Mouse (Mus musculus): Measurements from ENCODE around the gene Plekhs1.

Plekhs1 gene

GRCm38 (mm10) chr19:56461522-56462101 is at the start of gene Plekhs1:
Gene Plekhs1, plus strand, starts transcription at chr19:56461640.
- no peak for DNase-seq (ENCODE audit: low spot score)

GRCm38 (mm10) chr19:56418404-56418803 is 43.0 kb upstream of the Plekhs1 start:
- DNase-seq (ENCODE audit: low spot score), result no peak

GRCm38 (mm10) chr19:56419452-56419851 is 42.0 kb upstream of the Plekhs1 start:
- DNase-seq (ENCODE audit: low spot score), result no peak

DNA sequence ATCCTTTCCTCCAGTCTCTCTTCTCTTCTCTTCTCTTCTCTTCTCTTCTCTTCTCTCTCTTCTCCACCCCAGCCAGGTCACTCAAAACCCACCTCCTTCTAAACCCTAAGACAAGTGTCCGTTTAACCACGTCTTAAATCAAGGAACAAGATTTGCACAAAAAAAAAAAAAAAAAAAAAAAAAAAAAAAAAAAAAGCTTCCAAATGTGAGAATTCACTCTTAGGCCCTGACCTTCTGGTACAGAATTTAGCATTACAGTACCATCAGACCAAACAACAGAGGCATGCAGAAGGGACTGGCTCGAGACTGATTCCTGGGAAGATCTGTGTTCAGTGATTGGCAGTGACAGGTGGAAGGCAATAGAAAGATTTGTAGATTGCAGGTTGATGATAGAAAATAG is 41.1 kb upstream of the Plekhs1 start:
- no peak for DNase-seq (ENCODE audit: low spot score)

- DNase-seq (ENCODE audit: low spot score), result peak; percentile 84
These were observed 38.7 kb upstream of the Plekhs1 start for GRCm38 (mm10) chr19:56422476-56423338.

DNA sequence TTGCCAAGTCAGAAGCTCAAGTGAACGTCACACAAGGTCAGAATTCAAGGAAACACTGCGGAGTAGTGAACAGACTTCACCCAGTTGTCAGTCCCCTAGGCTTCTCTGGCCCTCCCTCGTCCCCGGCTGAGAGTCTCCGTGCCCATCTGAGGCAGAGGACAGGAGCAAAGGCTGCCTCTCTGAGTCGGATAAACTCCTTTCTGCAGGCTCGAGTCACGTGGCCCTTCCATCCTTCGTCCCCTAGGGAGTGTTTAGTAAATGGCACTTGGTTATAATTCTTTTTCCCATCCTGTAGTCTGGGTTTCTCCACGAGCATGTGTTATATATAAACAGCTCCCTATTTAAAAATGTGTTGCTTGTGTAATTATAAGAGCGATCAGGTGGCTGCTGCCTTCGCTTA is 38.1 kb upstream of the Plekhs1 start:
- no peak for DNase-seq (ENCODE audit: low spot score)

DNA sequence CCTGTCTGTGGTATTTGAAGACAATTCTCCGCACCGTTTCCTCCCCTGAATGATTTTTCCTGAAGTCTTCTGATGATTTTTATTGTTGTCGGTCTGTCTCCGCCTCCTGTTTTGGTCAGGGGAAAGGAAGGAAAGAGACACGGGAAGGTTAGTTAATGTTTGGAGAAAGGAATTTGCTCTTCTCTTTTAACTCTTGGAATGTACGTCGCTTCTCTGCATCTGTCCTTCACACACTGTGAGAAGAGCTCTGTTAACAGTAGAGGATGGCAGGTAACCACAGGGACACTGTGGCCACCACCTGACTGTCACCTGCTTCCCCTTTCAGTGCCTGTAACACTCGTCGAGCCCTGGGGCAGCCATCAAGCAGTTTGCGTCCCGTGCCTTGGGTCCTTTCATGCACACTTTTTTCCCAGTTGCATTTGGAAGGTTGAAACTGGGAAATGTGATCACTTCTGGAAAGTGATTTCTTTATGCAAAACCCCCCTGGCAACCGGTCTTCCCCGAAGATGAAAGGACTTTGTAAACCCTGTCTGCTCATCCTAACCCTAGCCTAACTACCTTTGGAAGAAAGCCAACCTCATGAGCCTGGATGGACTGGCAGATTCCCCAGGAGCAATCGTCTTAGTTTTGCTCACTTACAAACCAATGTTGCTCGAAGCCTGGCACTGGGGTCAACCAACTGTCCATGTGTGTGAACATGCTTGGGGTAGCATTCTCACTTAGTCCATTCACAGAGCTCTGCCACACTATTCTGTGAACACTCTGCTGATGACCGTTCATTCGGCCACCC is 36.6 kb upstream of the Plekhs1 start:
- no peak for DNase-seq (ENCODE audit: low spot score)

GRCm38 (mm10) chr19:56425492-56425891 is 35.9 kb upstream of the Plekhs1 start:
- DNase-seq (ENCODE audit: low spot score), result no peak

GRCm38 (mm10) chr19:56430369-56430768 is 31.1 kb upstream of the Plekhs1 start:
- peak; percentile 31 for DNase-seq (ENCODE audit: low spot score)

DNA sequence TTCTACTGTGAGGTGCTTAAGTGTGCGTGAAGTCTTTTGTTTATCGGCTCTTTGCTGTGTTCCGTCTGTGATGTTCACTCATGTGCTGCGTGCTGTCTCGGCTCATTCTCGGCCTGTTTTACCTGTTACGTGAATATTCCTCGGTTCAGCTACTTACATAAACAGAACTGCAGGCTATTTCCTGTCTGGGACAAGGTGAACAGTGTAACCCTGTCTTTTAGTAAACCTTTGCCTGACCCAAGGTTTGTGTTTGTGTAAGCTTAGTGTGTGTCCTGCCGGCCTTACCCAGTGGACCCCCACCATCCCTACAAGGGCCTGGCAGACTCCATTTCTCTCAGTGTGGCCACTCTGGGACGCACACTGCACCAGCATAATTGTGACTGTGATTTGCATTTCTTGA is 28.7 kb upstream of the Plekhs1 start:
- no peak for DNase-seq (ENCODE audit: low spot score)

DNA sequence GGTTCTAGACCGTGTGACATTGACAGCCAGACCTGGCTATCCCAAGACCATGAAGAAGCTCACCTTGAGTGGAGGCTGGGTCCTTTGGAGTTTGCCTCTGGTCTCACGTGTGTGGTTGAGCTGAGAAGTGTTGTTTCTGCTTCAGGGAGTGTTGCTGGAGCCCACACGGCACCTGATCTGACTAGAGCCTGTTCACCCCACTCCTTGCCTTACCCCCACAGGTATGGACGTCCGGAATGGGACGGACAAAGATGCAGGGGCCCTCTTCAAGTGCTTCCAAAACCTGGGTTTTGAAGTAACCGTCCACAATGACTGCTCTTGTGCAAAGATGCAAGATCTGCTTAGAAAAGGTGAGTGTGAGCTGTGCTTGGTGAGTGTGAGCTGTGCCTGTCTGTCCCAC is 27.9 kb upstream of the Plekhs1 start:
- no peak for DNase-seq (ENCODE audit: low spot score)

- DNase-seq (ENCODE audit: low spot score), result no peak
These were observed 25.1 kb upstream of the Plekhs1 start for GRCm38 (mm10) chr19:56436380-56436779.

DNA sequence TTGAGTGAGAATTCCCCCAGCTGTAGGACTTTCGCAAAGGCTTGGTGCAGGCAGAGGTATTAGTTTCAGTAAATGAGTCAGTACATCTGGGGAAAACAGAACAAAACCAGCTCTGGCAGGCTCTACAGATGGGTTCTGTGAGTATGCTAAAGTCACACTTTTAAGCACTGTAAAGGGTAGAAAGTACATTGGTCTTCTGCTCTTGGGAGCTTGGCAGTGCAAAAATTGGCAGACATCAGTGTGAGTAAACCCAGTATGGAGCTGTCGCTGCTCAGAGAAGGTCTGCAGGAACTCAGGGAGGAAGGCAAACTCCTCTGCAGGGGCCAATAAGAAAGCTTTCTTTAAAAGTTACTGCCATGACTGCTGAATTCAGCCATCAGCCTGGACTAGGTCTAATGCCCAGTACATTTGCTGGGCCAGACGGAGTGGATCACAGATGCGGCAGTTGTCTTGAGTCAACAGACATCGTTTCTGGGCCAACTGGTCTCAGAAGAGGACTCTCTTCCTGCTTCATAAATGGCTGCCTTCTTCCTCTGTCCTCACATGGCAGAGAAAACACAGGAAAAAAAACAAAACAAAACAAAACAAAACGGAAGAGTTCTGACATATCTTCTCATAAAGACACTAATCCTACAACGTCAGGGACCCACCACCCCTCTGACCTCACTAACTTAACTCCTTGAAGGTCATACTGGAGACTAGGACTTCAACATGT is 22.9 kb upstream of the Plekhs1 start:
- no peak for DNase-seq (ENCODE audit: low spot score)

DNA sequence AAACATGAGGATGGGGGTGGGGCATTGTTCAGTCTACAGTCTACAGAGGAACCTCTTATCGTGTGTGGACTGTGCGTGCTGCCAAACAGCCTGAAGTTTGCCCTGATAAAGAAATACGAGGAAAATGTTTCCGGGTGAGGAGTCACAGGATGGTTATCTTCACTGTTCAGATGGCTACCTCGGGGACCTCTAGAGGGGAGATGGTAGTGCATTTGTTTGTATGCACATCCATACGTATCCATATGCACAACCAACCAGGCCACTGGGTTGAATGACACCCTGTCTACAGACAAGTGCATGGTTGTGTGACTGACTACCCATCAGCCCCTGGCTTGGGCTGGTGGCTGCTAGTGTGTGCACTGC is 22.4 kb upstream of the Plekhs1 start:
- DNase-seq (ENCODE audit: low spot score), result no peak

DNA sequence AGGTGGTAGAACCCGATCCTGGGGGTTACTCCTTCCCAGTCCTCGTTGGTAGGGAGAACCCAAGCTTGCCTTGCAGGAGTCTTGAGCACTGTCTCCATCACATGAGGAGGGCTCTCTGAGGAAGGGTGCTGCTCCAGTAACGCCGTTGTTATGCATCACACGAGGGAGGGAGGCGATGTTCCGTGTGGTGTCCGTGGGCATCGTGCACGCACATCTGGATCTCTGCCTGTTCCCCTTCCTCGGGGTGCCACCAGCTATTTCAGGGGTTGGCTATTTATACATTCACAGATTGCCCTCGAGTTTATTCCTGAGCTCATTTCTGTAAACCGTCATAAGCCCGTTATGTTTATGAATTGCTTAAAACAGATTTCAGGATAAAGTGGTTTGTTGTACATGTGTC is 18.0 kb upstream of the Plekhs1 start:
- no peak for DNase-seq (ENCODE audit: low spot score)

DNA sequence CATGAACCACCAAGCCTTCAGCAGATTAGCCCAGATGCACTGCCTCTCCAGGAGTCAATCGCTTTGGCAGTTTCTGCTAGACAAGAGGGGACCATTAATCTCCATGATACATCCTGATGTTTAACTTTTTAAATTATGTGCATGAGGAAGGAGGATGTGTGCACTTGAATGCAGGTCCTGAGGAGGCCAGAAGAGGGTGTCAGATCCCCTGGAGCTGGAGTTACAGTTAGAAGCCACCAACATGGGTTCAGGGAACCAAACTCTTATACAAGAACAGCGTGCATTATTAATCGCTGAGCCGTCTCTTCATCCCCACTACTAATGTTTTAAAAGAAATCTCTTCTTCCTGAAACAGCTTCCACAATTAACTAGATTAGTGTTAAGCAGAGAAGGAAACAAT is 12.7 kb upstream of the Plekhs1 start:
- no peak for DNase-seq (ENCODE audit: low spot score)

DNA sequence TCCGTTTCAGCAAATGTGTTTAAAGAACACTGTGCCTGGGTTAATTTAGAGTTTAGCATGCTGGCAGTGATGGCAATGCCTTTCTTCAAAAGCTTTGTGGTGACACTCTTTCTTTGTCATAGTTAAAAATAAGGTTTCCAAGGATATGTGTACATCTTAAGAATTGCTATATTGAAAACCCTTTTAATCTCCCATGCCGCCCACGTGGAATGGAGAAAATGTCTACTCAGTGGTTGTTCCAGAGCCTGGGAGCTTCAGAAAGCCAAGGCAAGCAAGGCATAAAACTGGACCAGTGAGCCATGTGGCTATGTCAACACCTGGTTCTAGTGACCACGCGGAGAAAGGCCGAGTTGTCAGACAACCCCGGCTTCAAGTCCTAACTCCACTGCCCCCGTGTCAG is 11.9 kb upstream of the Plekhs1 start:
- no peak for DNase-seq (ENCODE audit: low spot score)

DNA sequence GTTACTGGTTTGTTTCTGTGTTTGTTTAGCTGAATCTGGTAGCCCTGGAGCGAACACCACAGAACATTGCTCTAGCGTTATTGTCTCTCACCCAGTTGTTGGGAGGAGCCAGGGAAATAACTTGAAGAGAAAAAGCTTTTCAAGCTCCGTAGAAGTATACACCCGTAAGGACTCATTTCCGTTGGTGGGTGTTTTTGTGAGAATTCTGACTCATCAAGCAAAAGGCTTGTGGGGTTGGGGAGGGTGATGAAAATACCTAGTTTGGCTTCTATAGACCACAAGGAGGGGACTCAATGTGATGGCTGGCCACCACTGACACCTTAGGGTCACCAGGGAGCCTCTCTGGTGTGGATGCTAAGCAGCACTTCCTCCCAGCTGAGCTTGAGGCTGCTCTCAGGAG is 10.5 kb upstream of the Plekhs1 start:
- DNase-seq (ENCODE audit: low spot score), result no peak

DNA sequence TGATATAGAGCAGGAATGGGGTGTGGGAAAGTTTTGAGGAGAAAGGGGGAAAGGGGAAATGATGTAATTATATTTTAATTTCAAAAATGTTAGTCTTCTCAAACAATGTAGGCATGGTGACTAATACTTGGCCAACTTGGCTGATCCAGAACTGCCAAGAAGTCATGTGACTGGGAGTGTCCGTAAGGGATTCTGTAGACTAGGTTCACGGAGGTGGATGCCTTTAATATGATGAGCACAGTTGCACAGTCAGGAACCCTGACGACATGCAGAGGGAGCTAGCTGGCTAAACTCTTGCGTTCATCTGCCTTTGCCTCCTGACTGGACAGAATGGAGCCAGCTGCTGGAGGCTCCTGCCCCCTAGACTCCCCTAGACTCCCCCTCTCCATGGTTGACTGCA is 9.6 kb upstream of the Plekhs1 start:
- no peak for DNase-seq (ENCODE audit: low spot score)

DNA sequence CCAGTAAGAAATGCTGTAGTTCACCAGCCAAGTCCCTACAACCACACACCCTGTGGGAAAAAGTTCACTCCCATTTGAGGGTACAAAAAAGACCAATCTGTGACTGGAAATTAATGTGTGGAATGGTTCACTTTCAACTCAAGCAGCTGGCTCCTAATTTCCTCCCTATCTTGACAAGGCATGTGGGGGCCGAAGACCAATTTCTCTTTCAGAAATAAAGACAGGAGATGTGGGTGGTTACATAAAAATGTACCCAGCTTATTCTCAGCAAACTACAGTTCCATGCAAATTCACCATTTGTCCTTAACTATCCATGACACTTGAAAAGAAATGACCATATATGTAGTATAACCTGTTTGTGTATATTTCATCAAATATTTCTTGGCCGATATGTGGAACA is 9.0 kb upstream of the Plekhs1 start:
- no peak for DNase-seq (ENCODE audit: low spot score)

- DNase-seq (ENCODE audit: low spot score), result no peak
These were observed 6.6 kb upstream of the Plekhs1 start for GRCm38 (mm10) chr19:56454862-56455261.

DNA sequence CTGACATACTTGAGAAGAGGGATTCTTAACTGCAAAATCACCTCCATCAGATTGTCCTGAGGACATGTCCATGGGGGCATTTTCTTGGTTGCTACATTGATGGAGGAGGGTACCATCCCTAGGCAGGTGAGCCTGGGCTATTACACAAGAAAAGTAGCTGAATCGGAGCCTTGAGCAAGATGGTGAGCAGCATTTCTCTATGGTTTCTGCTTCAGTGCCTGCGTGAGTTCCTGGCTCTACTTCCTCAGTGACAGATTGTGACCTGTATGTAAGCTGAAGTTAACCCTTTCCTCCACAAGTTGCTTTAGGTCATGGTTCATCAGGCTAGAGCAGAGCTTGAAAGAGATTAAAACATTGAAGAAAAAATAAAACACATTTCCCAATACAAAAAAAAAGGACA is 6.1 kb upstream of the Plekhs1 start:
- no peak for DNase-seq (ENCODE audit: low spot score)

Measured in embryo, embryonic 10 days (tissue).